Mouse (Mus musculus) limb, embryonic 13.5 days (tissue): ENCODE data around the gene Agap1. TPM values are rescaled to one million over a fixed set of nuclear protein-coding genes. Genes with fewer than 3 reads are reported as not detected.

ENCODE experiments used
- ATAC-seq: fragments of 200-750 bp; cut with Nextera tagmentation; 2 replicates; pipeline ENCODE4 v1.8.0; 2017; ENCODE audit warnings: low read depth, moderate number of reproducible peaks, moderate TSS enrichment; ENCODE audit not compliant: low FRiP score
- H3K27ac ChIP-seq: fragments of 300-500 bp; sonication (generic); 2 replicates; pipeline ENCODE4 v1.5.1; 2015; ENCODE audit warnings: inconsistent platforms, mild to moderate bottlenecking, moderate library complexity
- H3K27me3 ChIP-seq: fragments of 300-500 bp; sonication (generic); 2 replicates; pipeline ENCODE4 v1.6.1; 2015; ENCODE audit warnings: mild to moderate bottlenecking, inconsistent platforms
- H3K36me3 ChIP-seq: fragments of 300-500 bp; sonication (generic); 2 replicates; pipeline ENCODE4 v1.6.1; 2015; ENCODE audit warnings: inconsistent platforms, mild to moderate bottlenecking, moderate library complexity
- H3K4me1 ChIP-seq: fragments of 300-500 bp; sonication (generic); 2 replicates; pipeline ENCODE4 v1.6.1; 2015; ENCODE audit warnings: inconsistent platforms
- H3K4me2 ChIP-seq: fragments of 300-500 bp; sonication (generic); replicated peaks from 2 replicates; pipeline ENCODE4 v1.6.1; 2015; ENCODE audit warnings: inconsistent platforms, mild to moderate bottlenecking, moderate library complexity
- H3K4me3 ChIP-seq: fragments of 300-500 bp; sonication (generic); 2 replicates; pipeline ENCODE4 v1.5.1; 2015; ENCODE audit warnings: moderate library complexity, mild to moderate bottlenecking, inconsistent platforms
- H3K9ac ChIP-seq: fragments of 300-500 bp; sonication (generic); 2 replicates; pipeline ENCODE4 v1.6.1; 2015; ENCODE audit warnings: mild to moderate bottlenecking, inconsistent platforms
- H3K9me3 ChIP-seq: fragments of 300-500 bp; sonication (generic); 2 replicates; pipeline ENCODE4 v1.6.1; 2016; ENCODE audit warnings: inconsistent platforms
- WGBS: fragments of 180-500 bp; shearing (Covaris S2); methylation state at CpG from one replicate; pipeline ENCODE4 v1.1.7; 2015; 5-methylcytosine and 5-hydroxymethylcytosine counted together
- polyA plus RNA-seq: library from polyadenylated mRNA; unstranded; fragments of >200 nt; fragmentation: Nextera tagmentation; extraction: Ambion mirVana; gene quantifications from 2 replicates; pipeline ENCODE4 v1.2.1, GENCODE M21; 2015

Agap1 gene
- polyA plus RNA-seq, 1 experiment from 2014 or later, result 13.3 TPM

GRCm38 (mm10) chr1:89724141-89724540 lies 269.5 kb downstream of the Agap1 start:
- no peaks in the 10 kb centered on the region for H3K9me3 ChIP-seq
- peaks cover 34% of the 10 kb centered on the region for H3K4me1 ChIP-seq
- 14% methylated on average over 3 of the region's 3 CpGs for WGBS
- no peak overlapping the region for H3K4me3 ChIP-seq
- no peaks in the 10 kb centered on the region for H3K27me3 ChIP-seq
- no peak overlapping the region for H3K9ac ChIP-seq
- no peak for ATAC-seq
- no peak overlapping the region for H3K27ac ChIP-seq
- no peak overlapping the region for H3K4me2 ChIP-seq
- H3K36me3 ChIP-seq, result peaks cover 18% of the 10 kb centered on the region

DNA sequence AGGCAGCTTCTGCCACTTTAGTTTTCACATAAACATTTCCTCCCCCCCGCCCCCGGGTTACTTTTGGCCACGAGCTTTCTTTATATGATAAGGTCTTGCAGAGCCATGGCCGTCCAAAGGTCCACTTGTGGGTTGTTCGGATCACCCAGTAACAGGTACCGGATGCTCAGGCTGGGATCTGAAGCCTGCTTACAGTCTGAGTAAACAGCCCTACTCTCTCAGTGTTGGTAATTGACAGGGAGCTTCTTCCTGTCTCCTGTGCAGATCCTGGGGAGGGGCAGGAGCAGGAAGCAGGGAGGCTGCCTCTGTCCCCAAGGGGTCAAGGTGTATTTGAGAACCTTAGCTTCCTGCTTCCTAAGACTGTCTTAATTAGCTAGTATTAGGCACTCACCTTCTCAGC lies 269.9 kb downstream of the Agap1 start:
- peaks cover 18% of the 10 kb centered on the region for H3K36me3 ChIP-seq
- 70% methylated on average over 6 of the region's 6 CpGs for WGBS
- ATAC-seq, result no peak
- H3K9me3 ChIP-seq, result no peaks in the 10 kb centered on the region
- no peak overlapping the region for H3K9ac ChIP-seq
- H3K4me2 ChIP-seq, result no peak overlapping the region
- H3K4me1 ChIP-seq, result peaks cover 31% of the 10 kb centered on the region
- H3K27me3 ChIP-seq, result no peaks in the 10 kb centered on the region
- no peak overlapping the region for H3K4me3 ChIP-seq
- H3K27ac ChIP-seq, result no peak overlapping the region

DNA sequence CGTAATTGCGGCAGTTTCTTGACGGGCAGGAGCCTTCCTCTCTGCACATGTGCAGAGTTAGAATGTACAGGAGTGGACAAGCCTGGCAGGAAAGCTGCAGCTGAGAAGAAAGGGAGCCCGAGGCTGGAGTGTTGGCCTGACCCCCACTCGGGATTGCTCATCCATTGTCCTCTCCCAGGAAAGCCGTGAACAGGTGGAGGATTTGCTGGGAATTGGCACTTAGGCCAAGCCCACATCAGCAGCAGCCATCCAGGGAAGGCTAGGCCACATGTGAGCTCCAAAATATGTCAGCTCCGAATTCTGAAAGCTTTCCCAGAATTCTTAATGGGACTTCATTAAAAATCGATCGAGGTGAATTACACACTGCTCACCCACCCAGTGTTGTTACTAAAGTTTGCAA lies 270.4 kb downstream of the Agap1 start:
- WGBS, result 42% methylated on average over 9 of the region's 9 CpGs
- Histone ChIP-seq H3K36me3 (peaks cover 18% of the 10 kb centered on the region), H3K4me2 (no peak overlapping the region), H3K4me3 (no peak overlapping the region), H3K27me3 (no peaks in the 10 kb centered on the region), H3K9me3 (no peaks in the 10 kb centered on the region), H3K9ac (no peak overlapping the region), H3K4me1 (peaks cover 31% of the 10 kb centered on the region), H3K27ac (no peak overlapping the region)
- ATAC-seq, result no peak

DNA sequence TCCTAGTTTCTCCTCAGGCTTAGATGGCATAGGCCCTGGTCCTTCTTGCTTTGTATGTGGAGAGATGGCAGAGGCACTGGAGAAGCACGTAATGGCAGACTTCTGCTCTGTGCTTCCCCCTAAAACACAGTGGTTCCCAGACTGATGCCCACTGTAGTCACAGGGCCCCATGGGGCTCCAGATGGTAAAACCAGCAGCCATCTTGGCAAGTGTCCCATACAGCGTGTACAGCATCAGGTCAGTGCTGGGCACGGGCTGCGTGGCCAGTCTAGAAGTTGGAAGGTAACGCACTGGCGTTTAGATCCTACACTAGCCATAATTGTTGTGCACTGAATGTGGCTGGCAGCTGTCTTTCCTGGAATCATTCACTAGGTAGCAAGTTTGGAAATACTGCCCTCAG lies 273.9 kb downstream of the Agap1 start:
- peaks cover 37% of the 10 kb centered on the region for H3K36me3 ChIP-seq
- H3K4me2 ChIP-seq, result no peak overlapping the region
- no peaks in the 10 kb centered on the region for H3K27me3 ChIP-seq
- H3K9ac ChIP-seq, result no peak overlapping the region
- H3K9me3 ChIP-seq, result no peaks in the 10 kb centered on the region
- ATAC-seq, result no peak
- peaks cover 28% of the 10 kb centered on the region for H3K4me1 ChIP-seq
- no peak overlapping the region for H3K4me3 ChIP-seq
- no peak overlapping the region for H3K27ac ChIP-seq
- WGBS, result 94% methylated on average over 6 of the region's 6 CpGs

GRCm38 (mm10) chr1:89730589-89731195 lies 276.1 kb downstream of the Agap1 start:
- H3K9ac ChIP-seq, result no peak overlapping the region

DNA sequence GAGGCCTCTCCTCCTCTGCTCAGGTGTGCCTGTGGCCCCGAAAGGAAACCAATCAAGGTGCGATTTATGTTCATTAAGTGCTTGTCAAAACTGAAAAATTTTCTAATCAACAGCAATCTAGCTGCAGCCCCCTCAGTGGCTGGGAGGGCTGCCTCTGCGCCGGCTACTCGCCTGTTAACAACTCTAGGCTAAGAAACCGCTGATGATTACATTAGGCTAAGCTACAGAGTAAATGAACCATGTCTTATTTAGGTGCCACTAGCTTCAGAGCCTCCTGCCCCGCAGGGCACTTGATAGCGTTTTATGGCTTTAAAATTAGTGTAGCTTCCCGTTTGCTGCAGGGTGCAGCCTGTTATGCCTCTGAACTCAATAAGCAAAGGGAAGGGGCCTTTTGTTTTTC lies 279.8 kb downstream of the Agap1 start:
- no peaks in the 10 kb centered on the region for H3K27me3 ChIP-seq
- no peak overlapping the region for H3K4me3 ChIP-seq
- H3K9me3 ChIP-seq, result no peaks in the 10 kb centered on the region
- 15% methylated on average over 9 of the region's 9 CpGs for WGBS
- peaks cover 21% of the 10 kb centered on the region for H3K36me3 ChIP-seq
- H3K4me2 ChIP-seq, result no peak overlapping the region
- peaks cover 24% of the 10 kb centered on the region for H3K4me1 ChIP-seq
- H3K9ac ChIP-seq, result peak overlapping the region; percentile 25; the same call in 1 of the 2 replicates
- no peak for ATAC-seq
- H3K27ac ChIP-seq, result no peak overlapping the region

More at GRCm38 (mm10) chr1:89730589-89731195, 276.1 kb downstream of the Agap1 start:
- no peak overlapping the region for H3K4me2 ChIP-seq
- no peaks in the 10 kb centered on the region for H3K27me3 ChIP-seq
- no peak overlapping the region for H3K27ac ChIP-seq
- H3K9me3 ChIP-seq, result no peaks in the 10 kb centered on the region
- ATAC-seq, result no peak
- H3K4me1 ChIP-seq, result peaks cover 28% of the 10 kb centered on the region
- H3K4me3 ChIP-seq, result no peak overlapping the region
- H3K36me3 ChIP-seq, result peaks cover 39% of the 10 kb centered on the region
- WGBS, result 82% methylated on average over 13 of the region's 13 CpGs

DNA sequence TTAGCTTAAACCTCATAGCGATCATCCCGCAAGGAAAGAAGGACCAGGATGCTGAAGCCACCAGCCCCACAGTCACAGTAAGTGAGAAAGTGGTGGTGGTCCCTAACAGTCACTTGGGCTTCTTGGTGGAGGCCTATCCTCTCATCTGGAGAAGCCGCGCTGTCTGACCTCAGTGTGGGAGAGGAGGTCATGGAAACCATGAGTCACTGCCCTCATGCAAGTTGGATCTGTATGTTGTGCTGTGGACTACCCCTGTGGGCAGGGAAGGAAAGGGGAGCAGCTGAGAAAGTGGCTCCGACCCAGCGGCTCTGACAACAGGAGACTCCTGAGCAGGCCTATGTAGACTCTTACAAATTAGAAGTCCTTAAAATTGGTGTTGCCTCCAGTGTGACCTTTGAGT lies 280.5 kb downstream of the Agap1 start:
- Histone ChIP-seq H3K4me1 (peaks cover 29% of the 10 kb centered on the region), H3K4me3 (no peak overlapping the region), H3K27ac (no peak overlapping the region), H3K27me3 (no peaks in the 10 kb centered on the region), H3K4me2 (no peak overlapping the region), H3K36me3 (peaks cover 21% of the 10 kb centered on the region), H3K9ac (no peak overlapping the region), H3K9me3 (no peaks in the 10 kb centered on the region)
- ATAC-seq, result no peak
- WGBS, result 70% methylated on average over 6 of the region's 6 CpGs

DNA sequence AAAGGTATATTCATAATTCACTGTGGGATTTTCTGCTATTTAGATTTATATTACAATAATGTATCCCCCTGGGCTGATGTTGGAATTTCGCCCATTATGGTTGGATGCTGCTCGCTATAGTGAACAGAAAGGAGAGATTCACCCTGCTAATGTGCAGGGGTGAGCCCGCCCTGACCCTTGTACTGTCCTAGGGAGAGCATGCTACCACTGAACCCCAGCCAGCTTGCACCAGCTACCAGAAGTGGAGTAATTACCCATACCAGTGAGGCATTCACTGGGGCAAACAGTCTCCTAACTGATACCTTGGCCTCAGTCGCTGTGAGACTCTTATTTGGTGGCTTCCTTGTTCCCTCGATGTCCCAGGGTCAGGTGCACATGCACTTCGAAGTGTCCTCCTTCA lies 281.4 kb downstream of the Agap1 start:
- no peak overlapping the region for H3K9ac ChIP-seq
- no peak overlapping the region for H3K27ac ChIP-seq
- ATAC-seq, result no peak
- no peak overlapping the region for H3K4me3 ChIP-seq
- peaks cover 21% of the 10 kb centered on the region for H3K36me3 ChIP-seq
- H3K4me2 ChIP-seq, result no peak overlapping the region
- H3K4me1 ChIP-seq, result peaks cover 29% of the 10 kb centered on the region
- WGBS, result 91% methylated on average over 6 of the region's 6 CpGs
- H3K27me3 ChIP-seq, result no peaks in the 10 kb centered on the region
- H3K9me3 ChIP-seq, result no peaks in the 10 kb centered on the region

- WGBS, result 44% methylated on average over 17 of the region's 17 CpGs
- no peak for ATAC-seq
These were observed 284.6 kb downstream of the Agap1 start for GRCm38 (mm10) chr1:89739067-89739774.

DNA sequence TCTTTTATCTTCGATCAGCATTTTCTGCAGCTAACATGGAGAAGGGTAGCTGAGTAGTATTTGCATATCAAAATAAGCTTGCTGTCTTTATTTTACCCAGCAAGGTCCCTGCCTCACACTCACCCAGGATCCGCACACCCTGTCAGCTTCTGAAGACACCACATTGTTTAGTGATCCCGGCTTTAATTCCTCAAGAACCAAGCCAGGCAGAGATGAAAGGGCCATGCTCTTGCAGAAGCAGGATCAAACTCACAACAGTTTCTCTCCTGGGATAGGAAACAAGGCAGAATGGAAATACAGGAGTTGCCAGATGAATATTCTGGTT lies 285.1 kb downstream of the Agap1 start:
- Histone ChIP-seq H3K4me3 (no peak overlapping the region), H3K9ac (no peak overlapping the region), H3K27me3 (no peaks in the 10 kb centered on the region), H3K4me2 (no peak overlapping the region), H3K27ac (no peak overlapping the region), H3K36me3 (peaks cover 30% of the 10 kb centered on the region), H3K9me3 (no peaks in the 10 kb centered on the region), H3K4me1 (peaks cover 16% of the 10 kb centered on the region)
- ATAC-seq, result no peak
- WGBS, result 25% methylated on average over 3 of the region's 3 CpGs

More at GRCm38 (mm10) chr1:89739067-89739774, 284.6 kb downstream of the Agap1 start:
- Histone ChIP-seq H3K4me2 (no peak overlapping the region), H3K27me3 (no peaks in the 10 kb centered on the region), H3K36me3 (peaks cover 25% of the 10 kb centered on the region), H3K27ac (no peak overlapping the region), H3K9me3 (no peaks in the 10 kb centered on the region), H3K4me3 (no peak overlapping the region), H3K4me1 (peaks cover 21% of the 10 kb centered on the region), H3K9ac (no peak overlapping the region)

DNA sequence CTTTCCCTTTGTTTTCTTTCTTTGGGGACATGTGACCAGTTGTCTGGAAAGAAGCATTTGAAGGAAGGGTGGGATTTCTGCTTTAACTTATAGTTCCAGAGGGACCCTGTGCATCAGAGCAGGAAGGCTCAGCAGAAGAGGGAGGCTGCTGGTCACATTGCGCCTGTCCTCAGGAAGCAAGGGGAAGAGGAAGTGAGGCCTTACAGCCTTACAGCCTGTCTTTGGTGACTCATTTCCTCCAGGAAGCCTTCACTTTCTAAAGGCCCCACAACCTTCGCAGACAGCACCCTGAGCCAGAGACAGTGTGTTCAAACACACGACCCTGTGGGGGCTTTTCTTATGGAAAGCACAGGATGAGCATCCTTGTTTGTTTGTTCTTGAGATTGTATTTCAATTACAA lies 287.8 kb downstream of the Agap1 start:
- no peaks in the 10 kb centered on the region for H3K9me3 ChIP-seq
- H3K4me2 ChIP-seq, result no peak overlapping the region
- no peak overlapping the region for H3K27ac ChIP-seq
- H3K4me3 ChIP-seq, result no peak overlapping the region
- H3K9ac ChIP-seq, result no peak overlapping the region
- WGBS, result 77% methylated on average over 3 of the region's 3 CpGs
- H3K36me3 ChIP-seq, result peaks cover 40% of the 10 kb centered on the region
- peaks cover 10% of the 10 kb centered on the region for H3K4me1 ChIP-seq
- H3K27me3 ChIP-seq, result no peaks in the 10 kb centered on the region
- no peak for ATAC-seq

DNA sequence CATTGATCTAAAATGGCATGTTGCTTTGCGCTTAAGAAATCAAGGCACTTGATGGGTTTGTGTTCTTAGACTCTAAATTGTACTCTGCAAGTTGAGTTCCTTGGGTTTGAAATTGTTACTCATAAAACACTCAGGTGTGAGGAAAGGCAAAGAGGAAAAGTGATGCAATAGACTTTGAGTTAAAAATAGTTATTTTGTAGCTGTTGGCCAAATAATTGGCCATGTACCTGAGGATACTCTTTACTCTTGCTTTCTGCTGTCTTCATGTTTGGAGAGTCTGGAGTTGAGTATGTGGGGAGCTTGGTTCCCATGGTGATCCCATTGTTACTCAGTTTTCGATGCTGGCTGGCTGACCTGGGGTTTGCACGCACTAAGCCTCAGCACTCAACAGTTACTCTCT lies 291.6 kb downstream of the Agap1 start:
- Histone ChIP-seq H3K9me3 (no peaks in the 10 kb centered on the region), H3K27ac (no peak overlapping the region), H3K4me2 (no peak overlapping the region), H3K4me3 (no peak overlapping the region), H3K27me3 (no peaks in the 10 kb centered on the region), H3K9ac (no peak overlapping the region), H3K4me1 (peaks cover 12% of the 10 kb centered on the region), H3K36me3 (peaks cover 36% of the 10 kb centered on the region)
- 93% methylated on average over 3 of the region's 3 CpGs for WGBS
- no peak for ATAC-seq

DNA sequence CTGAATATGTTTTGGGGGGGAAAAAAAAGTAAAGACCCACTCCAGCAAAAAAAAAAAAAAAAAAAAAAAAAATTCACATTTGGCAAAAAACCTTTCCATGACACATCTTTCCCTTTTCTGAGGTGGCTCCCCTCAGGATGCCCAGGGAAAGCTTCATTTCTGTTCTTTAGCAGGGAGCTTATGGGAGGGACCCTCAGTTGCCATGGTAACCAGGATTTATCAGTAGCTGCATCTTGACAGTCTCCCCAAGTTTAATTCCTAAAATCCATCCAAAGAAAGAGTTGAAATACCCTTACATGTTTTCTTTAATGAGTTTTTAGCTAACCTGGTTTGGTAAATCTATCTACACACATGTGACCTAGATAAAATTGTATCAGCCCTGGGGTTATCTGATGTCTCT lies 295.1 kb downstream of the Agap1 start:
- Histone ChIP-seq H3K9me3 (no peaks in the 10 kb centered on the region; the same call in 1 of the 2 replicates), H3K4me1 (peaks cover 14% of the 10 kb centered on the region), H3K27ac (no peak overlapping the region), H3K4me3 (no peak overlapping the region), H3K36me3 (peaks cover 11% of the 10 kb centered on the region), H3K27me3 (no peaks in the 10 kb centered on the region), H3K4me2 (no peak overlapping the region), H3K9ac (no peak overlapping the region)
- ATAC-seq, result no peak
